Mouse (Mus musculus) liver, embryonic 13.5 days (tissue): ENCODE results near the gene Srsf1. TPM values are rescaled to one million over a fixed set of nuclear protein-coding genes. Genes with fewer than 3 reads are reported as not detected.

ENCODE experiments used
- ATAC-seq: fragments of 200-750 bp; cut with Nextera tagmentation; 2 replicates; pipeline ENCODE4 v1.8.0; 2017; ENCODE audit warnings: low read depth, mild to moderate bottlenecking, moderate number of reproducible peaks, moderate library complexity
- DNase-seq: peaks from one replicate; pipeline ENCODE4 v3.0.0; 2022
- H3K27ac ChIP-seq: fragments of 300-500 bp; sonication (generic); 2 replicates; pipeline ENCODE4 v1.5.1; 2015; ENCODE audit warnings: moderate library complexity, mild to moderate bottlenecking, inconsistent platforms
- H3K27me3 ChIP-seq: fragments of 300-500 bp; sonication (generic); 2 replicates; pipeline ENCODE4 v1.6.1; 2015; ENCODE audit warnings: mild to moderate bottlenecking, inconsistent platforms
- H3K36me3 ChIP-seq: fragments of 300-500 bp; sonication (generic); 2 replicates; pipeline ENCODE4 v1.6.1; 2015; ENCODE audit warnings: mild to moderate bottlenecking, inconsistent platforms
- H3K4me1 ChIP-seq: fragments of 300-500 bp; sonication (generic); replicated peaks from 2 replicates; pipeline ENCODE4 v1.6.1; 2015; ENCODE audit warnings: inconsistent platforms
- H3K4me2 ChIP-seq: fragments of 300-500 bp; sonication (generic); 2 replicates; pipeline ENCODE4 v1.6.1; 2015; ENCODE audit warnings: inconsistent platforms, mild to moderate bottlenecking, moderate library complexity
- H3K4me3 ChIP-seq: fragments of 300-500 bp; sonication (generic); replicated peaks from 2 replicates; pipeline ENCODE4 v1.5.1; 2015; ENCODE audit warnings: mild to moderate bottlenecking, inconsistent platforms
- H3K9ac ChIP-seq: fragments of 300-500 bp; sonication (generic); 2 replicates; pipeline ENCODE4 v1.6.1; 2015; ENCODE audit warnings: mild to moderate bottlenecking, inconsistent platforms
- H3K9me3 ChIP-seq: fragments of 300-500 bp; sonication (generic); replicated peaks from 2 replicates; pipeline ENCODE4 v1.6.1; 2016; ENCODE audit warnings: inconsistent platforms
- WGBS: fragments of 180-500 bp; shearing (Covaris S2); methylation state at CpG from one replicate; pipeline ENCODE4 v1.1.7; 2015; ENCODE audit not compliant: insufficient replicate concordance; 5-methylcytosine and 5-hydroxymethylcytosine counted together
- polyA plus RNA-seq: library from polyadenylated mRNA; unstranded; fragments of >200 nt; fragmentation: Nextera tagmentation; extraction: Ambion mirVana; gene quantifications from 2 replicates; pipeline ENCODE4 v1.2.1, GENCODE M21; 2015

The Srsf1 gene
- polyA plus RNA-seq, 1 experiment from 2014 or later, result 157 TPM

DNA sequence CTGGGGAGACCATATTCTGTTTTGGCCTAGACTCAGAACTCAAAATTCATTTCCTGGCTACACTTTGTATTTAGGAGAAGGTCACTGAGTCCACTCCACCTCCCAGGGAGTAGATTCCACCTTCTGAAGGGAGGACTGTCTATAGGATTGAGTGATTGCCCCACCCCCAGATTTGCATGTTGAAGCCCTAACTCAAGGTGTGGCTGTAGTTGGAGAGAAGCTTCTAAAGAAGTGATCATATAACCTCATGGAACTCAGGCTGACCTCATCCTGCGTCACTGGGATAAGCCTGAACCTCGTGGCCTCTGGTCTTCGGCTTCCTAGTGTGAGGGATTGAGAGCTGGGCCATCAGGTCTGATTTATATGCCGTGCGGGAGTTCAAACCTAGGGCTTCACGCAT, 31.4 kb upstream of the Srsf1 start:
- Histone ChIP-seq H3K27me3 (0 out of 2 replicates have a peak, but pooled peaks cover 4% of the 10 kb centered on the region), H3K27ac (no peak overlapping the region), H3K4me2 (no peak overlapping the region), H3K36me3 (no peaks in the 10 kb centered on the region), H3K4me1 (no peaks in the 10 kb centered on the region), H3K9me3 (no peaks in the 10 kb centered on the region), H3K4me3 (no peak overlapping the region), H3K9ac (no peak overlapping the region)
- no peak for ATAC-seq
- WGBS, result 61% methylated on average over 6 of the region's 6 CpGs
- no peak for DNase-seq

- 65% methylated on average over 2 of the region's 2 CpGs for WGBS
- ATAC-seq, result no peak
Measured at GRCm38 (mm10) chr11:88023933-88024332, 23.2 kb upstream of the Srsf1 start.

DNA sequence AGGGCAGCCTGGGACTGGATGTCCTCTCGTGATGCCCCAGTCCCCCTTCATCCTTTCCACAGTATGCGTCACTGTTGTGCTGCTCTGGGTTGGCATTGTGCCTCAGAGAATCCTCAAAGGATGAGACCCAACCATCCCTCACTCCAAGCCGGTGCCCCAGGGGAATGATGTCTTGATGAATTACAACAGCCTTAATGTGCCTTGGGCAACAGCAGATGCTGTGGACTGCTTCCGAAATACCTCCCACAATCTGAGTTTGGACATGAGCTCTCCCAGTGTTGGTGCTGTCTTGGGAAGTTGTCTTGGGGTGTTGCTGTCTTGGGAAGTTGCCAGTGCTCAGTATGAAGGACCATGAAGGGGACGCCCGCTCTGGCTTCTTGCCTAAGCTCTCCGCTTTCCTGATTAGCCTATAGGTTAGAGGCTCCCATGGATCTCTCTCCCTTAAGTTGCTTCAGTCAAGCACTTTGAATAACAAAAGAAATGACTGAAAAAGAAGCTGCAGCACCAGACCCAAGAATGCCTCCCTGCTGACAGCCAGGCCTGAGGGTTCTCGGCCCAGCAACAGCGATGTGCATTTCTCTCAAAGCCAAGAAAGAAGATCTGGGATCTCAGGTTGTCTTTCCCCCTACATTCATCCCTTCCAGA, 19.7 kb upstream of the Srsf1 start:
- Histone ChIP-seq H3K4me2 (no peak overlapping the region), H3K4me3 (no peak overlapping the region)

More at GRCm38 (mm10) chr11:88023933-88024332, 23.2 kb upstream of the Srsf1 start:
- Histone ChIP-seq H3K27me3 (no peaks in the 10 kb centered on the region), H3K27ac (no peak overlapping the region), H3K4me2 (no peak overlapping the region), H3K4me1 (no peaks in the 10 kb centered on the region), H3K9me3 (no peaks in the 10 kb centered on the region), H3K36me3 (no peaks in the 10 kb centered on the region), H3K4me3 (no peak overlapping the region), H3K9ac (no peak overlapping the region)
- DNase-seq, result no peak

GRCm38 (mm10) chr11:88028193-88028684, 18.9 kb upstream of the Srsf1 start:
- no peak overlapping the region for H3K4me3 ChIP-seq
- H3K4me1 ChIP-seq, result no peaks in the 10 kb centered on the region
- ATAC-seq (no peak), DNase-seq (no peak)
- no peak overlapping the region for H3K27ac ChIP-seq
- H3K9me3 ChIP-seq, result no peaks in the 10 kb centered on the region
- H3K9ac ChIP-seq, result no peak overlapping the region
- no peaks in the 10 kb centered on the region for H3K36me3 ChIP-seq
- H3K4me2 ChIP-seq, result no peak overlapping the region
- no peaks in the 10 kb centered on the region for H3K27me3 ChIP-seq
- WGBS, result 47% methylated on average over 16 of the region's 16 CpGs

More for the DNA sequence above, 19.7 kb upstream of the Srsf1 start:
- 75% methylated on average over 9 of the region's 9 CpGs for WGBS
- H3K9ac ChIP-seq, result no peak overlapping the region
- ATAC-seq (no peak), DNase-seq (no peak)
- no peaks in the 10 kb centered on the region for H3K4me1 ChIP-seq
- no peaks in the 10 kb centered on the region for H3K9me3 ChIP-seq
- H3K27me3 ChIP-seq, result no peaks in the 10 kb centered on the region
- H3K27ac ChIP-seq, result no peak overlapping the region
- no peaks in the 10 kb centered on the region for H3K36me3 ChIP-seq

GRCm38 (mm10) chr11:88030219-88030618, 17.0 kb upstream of the Srsf1 start:
- no peaks in the 10 kb centered on the region for H3K9me3 ChIP-seq
- H3K27me3 ChIP-seq, result no peaks in the 10 kb centered on the region
- WGBS, result 62% methylated on average over 7 of the region's 7 CpGs
- H3K36me3 ChIP-seq, result no peaks in the 10 kb centered on the region
- no peak overlapping the region for H3K4me2 ChIP-seq
- H3K9ac ChIP-seq, result no peak overlapping the region
- DNase-seq (no peak), ATAC-seq (no peak)
- no peaks in the 10 kb centered on the region for H3K4me1 ChIP-seq
- H3K27ac ChIP-seq, result no peak overlapping the region
- H3K4me3 ChIP-seq, result no peak overlapping the region

DNA sequence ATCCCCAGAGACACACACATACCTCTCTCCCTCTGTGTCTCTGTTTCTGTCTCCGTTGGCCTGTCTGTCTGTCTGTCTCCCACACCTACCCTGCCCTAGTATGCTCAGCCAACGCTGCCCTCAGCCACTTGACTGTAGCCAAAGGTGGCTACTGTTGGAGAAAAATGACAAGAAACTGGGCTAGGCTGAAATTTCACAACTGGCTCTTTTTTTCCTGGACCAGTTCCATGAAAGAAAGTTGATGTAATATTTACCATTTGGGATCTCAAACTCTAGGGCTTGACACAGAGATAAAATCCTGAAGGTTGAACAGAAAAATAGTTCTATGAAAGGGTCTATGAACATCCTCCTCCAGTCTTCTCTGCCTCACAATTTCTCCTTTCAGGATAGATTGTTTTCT, 16.3 kb upstream of the Srsf1 start:
- no peak for ATAC-seq
- H3K4me1 ChIP-seq, result no peaks in the 10 kb centered on the region
- no peak overlapping the region for H3K9ac ChIP-seq
- no peak overlapping the region for H3K4me2 ChIP-seq
- H3K27ac ChIP-seq, result no peak overlapping the region
- H3K27me3 ChIP-seq, result no peaks in the 10 kb centered on the region
- H3K4me3 ChIP-seq, result no peak overlapping the region
- DNase-seq, result no peak
- no peaks in the 10 kb centered on the region for H3K9me3 ChIP-seq
- WGBS, result 58% methylated on average over 2 of the region's 2 CpGs
- H3K36me3 ChIP-seq, result no peaks in the 10 kb centered on the region

- H3K36me3 ChIP-seq, result no peaks in the 10 kb centered on the region
- WGBS, result 77% methylated on average over 5 of the region's 5 CpGs
- no peak overlapping the region for H3K4me2 ChIP-seq
- ATAC-seq (no peak), DNase-seq (no peak)
- H3K4me1 ChIP-seq, result no peaks in the 10 kb centered on the region
- H3K9me3 ChIP-seq, result no peaks in the 10 kb centered on the region
- H3K27me3 ChIP-seq, result no peaks in the 10 kb centered on the region
- H3K4me3 ChIP-seq, result no peak overlapping the region
- no peak overlapping the region for H3K27ac ChIP-seq
- no peak overlapping the region for H3K9ac ChIP-seq
Measured at GRCm38 (mm10) chr11:88031753-88032152, 15.4 kb upstream of the Srsf1 start.

GRCm38 (mm10) chr11:88035970-88036369, 11.2 kb upstream of the Srsf1 start:
- Histone ChIP-seq H3K4me3 (no peak overlapping the region), H3K9ac (no peak overlapping the region), H3K27me3 (no peaks in the 10 kb centered on the region), H3K9me3 (no peaks in the 10 kb centered on the region), H3K4me2 (no peak overlapping the region), H3K27ac (no peak overlapping the region), H3K4me1 (no peaks in the 10 kb centered on the region), H3K36me3 (no peaks in the 10 kb centered on the region)
- 69% methylated on average over 7 of the region's 7 CpGs for WGBS
- DNase-seq (no peak), ATAC-seq (no peak)

DNA sequence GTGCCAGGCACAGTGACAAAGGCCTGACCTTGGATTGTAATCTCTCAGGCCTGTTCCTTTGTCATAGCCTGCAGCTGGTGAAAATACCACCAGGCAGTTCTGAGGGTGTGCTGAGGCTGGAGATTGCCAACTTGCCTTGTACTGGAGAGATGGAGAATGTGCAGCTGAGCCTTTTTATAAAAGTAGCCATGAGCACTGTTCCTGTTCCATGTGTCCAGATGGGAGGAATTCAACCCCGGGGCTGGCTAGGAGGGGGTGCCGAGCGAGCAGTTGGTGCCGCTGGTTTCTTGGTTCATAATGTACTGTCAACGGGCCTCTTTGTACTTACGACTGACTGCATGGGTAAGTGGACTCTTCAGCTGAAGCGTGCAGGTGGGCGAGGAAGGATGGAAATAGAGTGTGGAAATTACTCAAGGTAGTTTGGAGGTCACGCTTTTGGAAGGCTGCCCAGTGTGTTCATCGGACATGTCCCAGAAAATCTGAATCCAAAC, 10.4 kb upstream of the Srsf1 start:
- no peaks in the 10 kb centered on the region for H3K36me3 ChIP-seq
- H3K4me2 ChIP-seq, result no peak overlapping the region
- no peaks in the 10 kb centered on the region for H3K27me3 ChIP-seq
- no peaks in the 10 kb centered on the region for H3K4me1 ChIP-seq
- no peak overlapping the region for H3K9ac ChIP-seq
- H3K4me3 ChIP-seq, result no peak overlapping the region
- H3K9me3 ChIP-seq, result no peaks in the 10 kb centered on the region
- 88% methylated on average over 10 of the region's 10 CpGs for WGBS
- H3K27ac ChIP-seq, result no peak overlapping the region
- ATAC-seq, result no peak
- no peak for DNase-seq

GRCm38 (mm10) chr11:88037386-88037785, 9.8 kb upstream of the Srsf1 start:
- H3K9me3 ChIP-seq, result no peaks in the 10 kb centered on the region
- no peak overlapping the region for H3K4me3 ChIP-seq
- H3K27ac ChIP-seq, result no peak overlapping the region
- no peaks in the 10 kb centered on the region for H3K4me1 ChIP-seq
- WGBS, result 65% methylated on average over 3 of the region's 3 CpGs
- no peak for DNase-seq
- H3K27me3 ChIP-seq, result no peaks in the 10 kb centered on the region
- ATAC-seq, result no peak
- H3K36me3 ChIP-seq, result no peaks in the 10 kb centered on the region
- no peak overlapping the region for H3K9ac ChIP-seq
- H3K4me2 ChIP-seq, result no peak overlapping the region

DNA sequence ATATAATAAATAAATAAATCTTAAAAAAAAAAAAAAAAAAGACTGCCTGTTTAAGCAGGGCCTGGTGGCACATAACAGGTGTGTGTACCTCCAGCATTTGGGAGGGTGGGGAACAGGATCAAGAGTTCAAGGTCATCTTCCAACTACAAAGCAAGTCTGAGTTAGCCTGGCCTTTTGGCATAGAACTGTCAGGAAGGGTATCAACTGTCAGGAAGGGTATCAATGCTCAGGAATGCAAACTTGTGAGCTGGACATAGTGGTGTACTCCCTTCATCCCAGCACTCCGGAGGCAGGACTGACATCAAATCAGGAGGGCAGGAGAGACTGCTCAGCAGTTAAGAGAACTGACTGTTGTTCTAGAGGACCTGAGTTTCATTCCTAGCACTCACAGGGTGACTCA, 8.1 kb upstream of the Srsf1 start:
- H3K4me3 ChIP-seq, result no peak overlapping the region
- H3K27ac ChIP-seq, result no peak overlapping the region
- H3K9ac ChIP-seq, result no peak overlapping the region
- no peak overlapping the region for H3K4me2 ChIP-seq
- H3K27me3 ChIP-seq, result no peaks in the 10 kb centered on the region
- H3K4me1 ChIP-seq, result 0 out of 2 replicates have a peak, but pooled peaks cover 2% of the 10 kb centered on the region
- no peaks in the 10 kb centered on the region for H3K36me3 ChIP-seq
- no peaks in the 10 kb centered on the region for H3K9me3 ChIP-seq
- DNase-seq (no peak), ATAC-seq (no peak)
- 76% methylated on average over 1 of the region's 1 CpGs for WGBS

DNA sequence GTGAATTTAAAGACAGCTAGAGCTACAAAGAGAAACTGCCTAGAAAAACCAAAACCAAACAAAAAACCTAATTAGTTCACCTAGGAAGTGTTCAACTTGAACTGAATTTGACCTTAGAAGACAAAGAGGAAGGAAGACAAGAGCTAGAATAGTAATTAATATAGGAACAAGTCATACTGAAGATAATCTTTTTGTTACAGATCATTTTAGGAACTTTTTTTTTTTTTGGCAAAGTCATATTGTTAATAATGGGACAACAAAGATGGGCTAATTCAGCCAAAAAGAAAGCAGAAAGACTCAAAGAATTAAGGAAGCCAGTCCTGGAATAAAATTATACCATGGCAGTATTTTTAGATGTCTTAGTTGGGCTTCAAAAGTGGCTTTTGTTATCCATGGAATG, 2.9 kb upstream of the Srsf1 start:
- DNase-seq (no peak), ATAC-seq (no peak)
- Histone ChIP-seq H3K4me3 (no peak overlapping the region), H3K4me1 (peaks cover 22% of the 10 kb centered on the region), H3K4me2 (no peak overlapping the region), H3K9me3 (no peaks in the 10 kb centered on the region), H3K27me3 (no peaks in the 10 kb centered on the region), H3K9ac (no peak overlapping the region), H3K27ac (no peak overlapping the region), H3K36me3 (peaks cover 9% of the 10 kb centered on the region)
